Mouse (Mus musculus) midbrain, postnatal 0 days (tissue): ENCODE measurements around the gene Btg4. TPM values are rescaled to one million over a fixed set of nuclear protein-coding genes. Genes with fewer than 3 reads are reported as not detected.

Experiments
- ATAC-seq: fragments of 200-750 bp; cut with Nextera tagmentation; 2 replicates; pipeline ENCODE4 v1.8.0; 2017; ENCODE audit warnings: moderate number of reproducible peaks, mild to moderate bottlenecking, moderate TSS enrichment, moderate library complexity; ENCODE audit not compliant: low FRiP score
- DNase-seq: peaks from one replicate; pipeline ENCODE4 v3.0.0-alpha.2; 2015; ENCODE audit warnings: low spot score
- H3K27ac ChIP-seq: fragments of 300-500 bp; sonication (generic); 2 replicates; pipeline ENCODE4 v1.5.1; 2014; ENCODE audit warnings: low read depth, mild to moderate bottlenecking, low read length, mixed read lengths
- H3K27me3 ChIP-seq: fragments of 300-500 bp; sonication (generic); 2 replicates; pipeline ENCODE4 v1.6.1; 2014; ENCODE audit warnings: low read length, control low read depth, mixed read lengths; ENCODE audit not compliant: insufficient read depth
- H3K36me3 ChIP-seq: fragments of 300-500 bp; sonication (generic); 2 replicates; pipeline ENCODE4 v1.6.1; 2014; ENCODE audit warnings: low read length, control low read depth, mixed read lengths; ENCODE audit not compliant: insufficient read depth
- H3K4me1 ChIP-seq: fragments of 300-500 bp; sonication (generic); 2 replicates; pipeline ENCODE4 v1.6.1; 2014; ENCODE audit warnings: mild to moderate bottlenecking, control low read depth, antibody characterized with exemption, low read length, mixed read lengths; ENCODE audit not compliant: insufficient read depth
- H3K4me2 ChIP-seq: fragments of 300-500 bp; sonication (generic); 2 replicates; pipeline ENCODE4 v1.6.1; 2014; ENCODE audit warnings: low read depth, mild to moderate bottlenecking, low read length, mixed read lengths; ENCODE audit not compliant: poor library complexity, severe bottlenecking
- H3K4me3 ChIP-seq: fragments of 300-500 bp; sonication (generic); 2 replicates; pipeline ENCODE4 v1.5.1; 2014; ENCODE audit warnings: low read depth, mild to moderate bottlenecking, low read length, moderate library complexity
- H3K9ac ChIP-seq: fragments of 300-500 bp; sonication (generic); replicated peaks from 2 replicates; pipeline ENCODE4 v1.6.1; 2014; ENCODE audit warnings: mild to moderate bottlenecking, low read length, moderate library complexity, mixed read lengths; ENCODE audit not compliant: poor library complexity, severe bottlenecking
- H3K9me3 ChIP-seq: fragments of 300-500 bp; sonication (generic); 2 replicates; pipeline ENCODE4 v1.6.1; 2016; ENCODE audit warnings: low read length, control low read depth
- CTCF ChIP-seq: IDR thresholded peaks from 2 replicates; pipeline ENCODE4 v1.5.1; 2016; ENCODE audit warnings: antibody characterized with exemption, mild to moderate bottlenecking
- WGBS: fragments of 180-500 bp; shearing (Covaris S2); extraction: QIAGEN DNeasy Blood & Tissue Kit; methylation state at CpG from one replicate; pipeline ENCODE4 v1.1.7; 2014; 5-methylcytosine and 5-hydroxymethylcytosine counted together
- polyA plus RNA-seq: library from polyadenylated mRNA; unstranded; fragments of >200 nt; fragmentation: Nextera tagmentation; extraction: Ambion mirVana; gene quantifications from 2 replicates; pipeline ENCODE4 v1.2.1, GENCODE M21; 2015
- total RNA-seq: library from RNA; depleted of rRNA; stranded (reverse); fragments of >200 nt; gene quantifications from 2 replicates; pipeline ENCODE4 v1.2.3, GENCODE M21; 2014

The Btg4 gene
- total and polyA plus RNA-seq, 2 experiments from 2014 or later, result not detected

DNA sequence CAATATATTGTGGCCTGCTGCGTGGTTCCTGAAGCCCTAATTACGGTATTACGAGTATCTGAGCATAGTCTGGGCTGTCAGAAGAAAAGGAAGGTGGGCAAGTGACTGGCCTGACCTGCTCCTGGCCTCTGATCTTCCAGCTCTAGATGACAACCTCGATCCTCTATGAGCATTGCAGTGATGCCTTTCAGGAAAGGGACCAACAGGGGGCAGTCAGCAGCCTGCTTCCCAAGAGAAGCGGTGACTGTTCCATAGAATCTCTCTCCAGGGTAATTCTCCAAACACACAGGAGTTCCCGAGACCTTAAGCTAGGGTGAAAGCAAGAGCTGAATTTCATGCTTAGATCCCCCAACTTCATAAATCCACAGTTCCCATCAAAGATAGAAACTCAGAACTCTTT is 83.5 kb downstream of the Btg4 start:
- H3K27ac ChIP-seq, result no peak overlapping the region
- no peak overlapping the region for H3K4me2 ChIP-seq
- no peaks in the 10 kb centered on the region for H3K9me3 ChIP-seq
- 0 out of 2 replicates have a peak, but pooled peaks have one; percentile 16 for TF ChIP-seq CTCF
- H3K4me1 ChIP-seq, result no peaks in the 10 kb centered on the region
- ATAC-seq (no peak), DNase-seq (no peak)
- WGBS, result 73% methylated on average over 6 of the region's 6 CpGs
- no peak overlapping the region for H3K4me3 ChIP-seq
- no peaks in the 10 kb centered on the region for H3K27me3 ChIP-seq
- no peaks in the 10 kb centered on the region for H3K36me3 ChIP-seq
- no peak overlapping the region for H3K9ac ChIP-seq

DNA sequence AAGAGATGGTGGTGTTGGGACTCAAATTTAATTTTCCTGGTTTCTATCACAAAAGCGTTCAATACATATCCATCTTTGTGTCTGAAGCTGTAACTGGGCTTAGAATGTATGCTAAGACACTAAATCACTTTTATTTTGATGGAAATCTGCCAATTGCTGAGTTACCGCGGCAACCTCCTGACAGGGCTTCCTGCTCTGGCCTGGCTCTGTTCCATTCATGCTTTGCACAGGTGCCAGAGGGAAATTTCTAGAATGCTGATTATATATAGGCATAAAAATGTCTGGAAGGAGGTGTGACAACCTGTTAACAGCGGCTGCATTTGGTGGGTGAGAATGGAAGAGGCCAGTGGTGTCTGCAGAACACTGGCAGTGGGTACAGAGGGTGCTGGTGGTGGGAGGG is 85.8 kb downstream of the Btg4 start:
- no peak for TF ChIP-seq CTCF
- H3K4me1 ChIP-seq, result no peaks in the 10 kb centered on the region
- no peak overlapping the region for H3K27ac ChIP-seq
- H3K4me3 ChIP-seq, result no peak overlapping the region
- WGBS, result 47% methylated on average over 4 of the region's 4 CpGs
- no peak overlapping the region for H3K4me2 ChIP-seq
- DNase-seq, result peak; percentile 51
- H3K9ac ChIP-seq, result no peak overlapping the region
- H3K9me3 ChIP-seq, result no peaks in the 10 kb centered on the region
- no peaks in the 10 kb centered on the region for H3K36me3 ChIP-seq
- ATAC-seq, result no peak
- no peaks in the 10 kb centered on the region for H3K27me3 ChIP-seq

DNA sequence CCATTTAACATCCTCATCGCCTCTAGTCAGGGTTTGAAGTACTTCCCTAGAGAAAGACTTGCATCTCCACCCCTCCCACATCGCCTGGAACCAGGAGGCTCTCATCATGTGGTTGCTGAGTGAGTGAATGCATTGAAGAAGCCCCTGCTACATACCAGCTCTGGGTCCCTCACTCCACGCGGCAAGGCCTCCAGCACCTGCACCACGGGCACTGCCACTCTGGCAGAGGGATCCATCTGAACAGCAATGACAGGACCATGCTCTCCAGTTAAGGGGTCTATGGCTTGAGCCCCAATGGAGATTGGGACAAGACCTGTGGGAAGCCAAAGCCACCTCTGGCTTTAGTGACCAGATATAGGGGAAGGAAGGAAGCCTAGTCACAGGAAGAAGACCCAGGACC is 86.6 kb downstream of the Btg4 start:
- WGBS, result 90% methylated on average over 5 of the region's 5 CpGs
- no peak for DNase-seq
- Histone ChIP-seq H3K4me3 (no peak overlapping the region), H3K4me1 (no peaks in the 10 kb centered on the region), H3K9ac (no peak overlapping the region), H3K4me2 (no peak overlapping the region), H3K9me3 (no peaks in the 10 kb centered on the region), H3K27me3 (no peaks in the 10 kb centered on the region), H3K27ac (no peak overlapping the region), H3K36me3 (no peaks in the 10 kb centered on the region)
- ATAC-seq, result no peak
- TF ChIP-seq CTCF, result no peak

DNA sequence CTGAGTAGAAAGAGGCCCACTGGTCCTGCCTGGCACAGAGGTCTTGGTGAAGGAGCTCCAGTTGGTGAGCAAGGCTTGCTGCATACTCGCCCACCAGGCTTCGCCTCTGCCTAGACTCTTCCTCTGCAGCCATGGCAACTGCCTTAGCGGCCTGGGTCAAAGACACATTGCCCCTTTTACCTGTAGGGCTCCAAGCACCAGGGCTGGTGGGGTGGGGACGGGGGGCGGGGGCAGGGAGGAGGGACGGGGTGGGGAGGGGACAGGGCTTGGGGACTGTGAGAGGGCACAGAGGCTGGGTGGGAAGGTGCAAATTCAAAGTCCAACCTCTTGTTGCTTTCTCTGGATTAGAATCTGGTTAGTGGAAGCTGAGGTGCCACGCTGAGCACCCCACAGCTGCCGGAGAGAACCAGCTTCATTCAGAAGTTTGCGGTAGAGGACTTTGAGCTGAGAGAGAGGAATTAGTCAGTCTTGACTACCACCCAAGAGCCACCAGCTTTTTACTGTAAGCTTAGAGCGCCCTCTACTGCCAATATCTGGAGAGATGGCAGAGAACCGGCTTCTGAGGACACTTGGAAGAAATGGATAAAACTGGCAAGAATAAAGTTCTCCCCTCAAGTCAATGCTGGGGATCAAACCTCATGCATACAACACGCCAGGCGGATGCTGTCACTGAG is 91.5 kb downstream of the Btg4 start:
- H3K9ac ChIP-seq, result no peak overlapping the region
- DNase-seq (peak; percentile 91), ATAC-seq (peak; percentile 62)
- H3K4me2 ChIP-seq, result no peak overlapping the region
- 19% methylated on average over 13 of the region's 13 CpGs for WGBS
- no peaks in the 10 kb centered on the region for H3K4me1 ChIP-seq
- peak; percentile 90 for TF ChIP-seq CTCF
- H3K27ac ChIP-seq, result no peak overlapping the region
- H3K27me3 ChIP-seq, result no peaks in the 10 kb centered on the region
- H3K4me3 ChIP-seq, result no peak overlapping the region
- H3K9me3 ChIP-seq, result no peaks in the 10 kb centered on the region
- no peaks in the 10 kb centered on the region for H3K36me3 ChIP-seq

DNA sequence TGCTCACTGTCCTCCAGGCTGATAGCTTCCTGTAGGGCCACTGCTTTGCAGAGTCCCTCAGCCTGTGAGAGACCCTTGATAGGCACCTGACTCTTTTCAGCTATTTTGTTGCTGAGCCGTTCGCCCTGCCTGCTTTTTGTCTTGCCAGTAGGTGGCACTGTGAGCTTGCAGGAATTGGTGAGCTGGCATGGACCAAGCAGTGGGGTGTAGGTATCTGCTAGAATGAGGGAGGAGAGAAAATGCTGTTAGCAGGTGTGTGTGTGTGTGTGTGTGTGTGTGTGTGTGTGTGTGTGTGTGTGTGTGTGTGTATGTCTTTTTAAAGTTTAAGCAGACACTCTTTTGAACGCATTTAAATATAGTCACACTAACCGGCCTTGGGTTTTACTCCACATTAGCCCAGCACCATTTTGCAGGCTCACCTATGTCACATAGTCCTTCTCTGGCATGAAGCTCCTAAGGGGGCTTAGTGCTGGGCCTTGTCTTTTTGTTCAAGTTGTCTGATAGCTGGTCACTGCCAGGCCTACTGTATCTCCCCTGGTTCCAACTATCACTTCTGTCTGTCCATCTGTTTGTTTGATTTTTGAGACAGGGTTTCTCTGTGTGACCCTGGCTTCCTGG is 101.2 kb downstream of the Btg4 start:
- H3K27me3 ChIP-seq, result no peaks in the 10 kb centered on the region
- H3K9ac ChIP-seq, result no peak overlapping the region
- ATAC-seq, result peak; percentile 86
- 25% methylated on average over 4 of the region's 4 CpGs for WGBS
- H3K9me3 ChIP-seq, result no peaks in the 10 kb centered on the region
- peak; percentile 99 for TF ChIP-seq CTCF
- peak; percentile 84 for DNase-seq
- no peak overlapping the region for H3K27ac ChIP-seq
- no peak overlapping the region for H3K4me3 ChIP-seq
- no peak overlapping the region for H3K4me2 ChIP-seq
- no peaks in the 10 kb centered on the region for H3K36me3 ChIP-seq
- no peaks in the 10 kb centered on the region for H3K4me1 ChIP-seq

DNA sequence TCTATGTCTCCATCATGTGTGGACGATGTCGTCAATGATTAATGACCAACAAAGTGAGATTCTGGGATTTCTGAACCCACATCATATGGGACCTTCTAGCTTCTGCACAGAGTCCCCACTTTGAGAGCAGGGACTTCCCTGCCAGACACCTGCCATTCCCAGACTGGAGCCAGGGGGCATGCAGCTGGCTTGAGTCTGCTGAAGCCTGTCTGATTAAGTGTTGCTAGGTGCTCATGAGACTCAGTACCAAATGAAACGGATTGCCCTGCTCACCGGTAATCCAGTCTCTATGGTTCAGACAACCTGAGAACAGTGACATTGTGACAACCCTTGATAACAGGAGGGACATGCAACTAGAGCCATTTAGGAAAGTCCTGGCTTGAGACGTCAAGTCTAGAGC is 103.3 kb downstream of the Btg4 start:
- 82% methylated on average over 5 of the region's 5 CpGs for WGBS
- H3K27me3 ChIP-seq, result no peaks in the 10 kb centered on the region
- H3K27ac ChIP-seq, result no peak overlapping the region
- no peaks in the 10 kb centered on the region for H3K36me3 ChIP-seq
- no peaks in the 10 kb centered on the region for H3K9me3 ChIP-seq
- no peaks in the 10 kb centered on the region for H3K4me1 ChIP-seq
- H3K9ac ChIP-seq, result no peak overlapping the region
- H3K4me3 ChIP-seq, result no peak overlapping the region
- TF ChIP-seq CTCF, result peak; percentile 49
- ATAC-seq, result no peak
- DNase-seq, result no peak
- H3K4me2 ChIP-seq, result no peak overlapping the region
